Mouse (Mus musculus): ENCODE measurements around the gene Id1. TPM values are rescaled to one million over a fixed set of nuclear protein-coding genes. Genes with fewer than 3 reads are reported as not detected.
A peak's percentile ranks its signal among the peaks of the same experiment; 100 is the strongest.

Id1 gene
- polyA plus RNA-seq, 1 experiment from 2014 or later, result 228 TPM

GRCm38 (mm10) chr2:152741153-152742041 lies 5.3 kb downstream of the Id1 start:
- Histone ChIP-seq H3K9ac (ENCODE audit: low read length) (no peak overlapping the region; the same call in 1 of the 2 replicates), H3K4me3 (ENCODE audit: low read depth, low read length) (no peak overlapping the region), H3K27me3 (ENCODE audit: control insufficient read depth, insufficient read depth, low read length) (no peaks in the 10 kb centered on the region), H3K4me1 (replicated peaks; ENCODE audit: control insufficient read depth, insufficient read depth) (no peaks in the 10 kb centered on the region), H3K9me3 (ENCODE audit: control insufficient read depth, low read length) (no peaks in the 10 kb centered on the region), H3K36me3 (ENCODE audit: control insufficient read depth, insufficient read depth, low read length) (no peaks in the 10 kb centered on the region), H3K4me2 (replicated peaks; ENCODE audit: low read depth) (0 out of 2 replicates have a peak overlapping the region, but pooled peaks have one; percentile 12), H3K27ac (replicated peaks) (peak overlapping the region; percentile 95)
- ATAC-seq (ENCODE audit: low FRiP score, low TSS enrichment) (peak; percentile 73), DNase-seq (ENCODE audit: low spot score) (peak; percentile 90)
- WGBS, result 19% methylated on average over 14 of the region's 14 CpGs
- peak; percentile 24; the same call in 1 of the 2 replicates for TF ChIP-seq CTCF (IDR thresholded peaks at IDR 0.05; ENCODE audit: low read depth)
- peak; percentile 93 for TF ChIP-seq EP300 (optimal IDR thresholded peaks at IDR 0.05)

- no peak overlapping the region for H3K4me3 ChIP-seq (ENCODE audit: low read depth, low read length)
- no peaks in the 10 kb centered on the region for H3K9me3 ChIP-seq (ENCODE audit: control insufficient read depth, low read length)
- no peak for TF ChIP-seq EP300 (optimal IDR thresholded peaks at IDR 0.05)
- TF ChIP-seq CTCF (IDR thresholded peaks at IDR 0.05; ENCODE audit: low read depth), result peak; percentile 91
- H3K27ac ChIP-seq (replicated peaks), result peak overlapping the region; percentile 95
- 28% methylated on average over 10 of the region's 10 CpGs for WGBS
- ATAC-seq (ENCODE audit: low FRiP score, low TSS enrichment), result peak; percentile 40
- H3K4me2 ChIP-seq (replicated peaks; ENCODE audit: low read depth), result no peak overlapping the region
- H3K4me1 ChIP-seq (replicated peaks; ENCODE audit: control insufficient read depth, insufficient read depth), result no peaks in the 10 kb centered on the region
- no peaks in the 10 kb centered on the region for H3K36me3 ChIP-seq (ENCODE audit: control insufficient read depth, insufficient read depth, low read length)
- no peak overlapping the region; the same call in 1 of the 2 replicates for H3K9ac ChIP-seq (ENCODE audit: low read length)
- H3K27me3 ChIP-seq (ENCODE audit: control insufficient read depth, insufficient read depth, low read length), result no peaks in the 10 kb centered on the region
- DNase-seq (ENCODE audit: low spot score), result peak; percentile 91
These were observed 6.4 kb downstream of the Id1 start for GRCm38 (mm10) chr2:152742435-152742834.

GRCm38 (mm10) chr2:152753944-152754711 lies 18.1 kb downstream of the Id1 start, which contains the start of gene Cox4i2:
Cox4i2 (plus strand) TSS chr2:152754173.
- H3K27me3 ChIP-seq (ENCODE audit: control insufficient read depth, insufficient read depth, low read length), result no peaks in the 10 kb centered on the region
- DNase-seq (ENCODE audit: low spot score) (no peak), ATAC-seq (ENCODE audit: low FRiP score, low TSS enrichment) (peak; percentile 27)
- H3K36me3 ChIP-seq (ENCODE audit: control insufficient read depth, insufficient read depth, low read length), result no peaks in the 10 kb centered on the region
- WGBS, result 7% methylated on average over 30 of the region's 30 CpGs
- no peak for TF ChIP-seq EP300 (optimal IDR thresholded peaks at IDR 0.05)
- no peak for TF ChIP-seq CTCF (IDR thresholded peaks at IDR 0.05; ENCODE audit: low read depth)
- H3K4me3 ChIP-seq (ENCODE audit: low read depth, low read length), result peak within 1 kb of the TSS; percentile 27
- no peaks in the 10 kb centered on the region for H3K4me1 ChIP-seq (replicated peaks; ENCODE audit: control insufficient read depth, insufficient read depth)
- H3K4me2 ChIP-seq (replicated peaks; ENCODE audit: low read depth), result peak within 1 kb of the TSS; percentile 49
- H3K27ac ChIP-seq (replicated peaks), result no peak within 1 kb of the TSS
- peak within 1 kb of the TSS; percentile 53 for H3K9ac ChIP-seq (ENCODE audit: low read length)
- no peaks in the 10 kb centered on the region for H3K9me3 ChIP-seq (ENCODE audit: control insufficient read depth, low read length)

GRCm38 (mm10) chr2:152756474-152757393 lies 20.7 kb downstream of the Id1 start:
- no peaks in the 10 kb centered on the region for H3K36me3 ChIP-seq (ENCODE audit: control insufficient read depth, insufficient read depth, low read length)
- no peaks in the 10 kb centered on the region for H3K4me1 ChIP-seq (replicated peaks; ENCODE audit: control insufficient read depth, insufficient read depth)
- TF ChIP-seq EP300 (optimal IDR thresholded peaks at IDR 0.05), result no peak
- no peak for TF ChIP-seq CTCF (IDR thresholded peaks at IDR 0.05; ENCODE audit: low read depth)
- no peak overlapping the region for H3K4me3 ChIP-seq (ENCODE audit: low read depth, low read length)
- 76% methylated on average over 17 of the region's 17 CpGs for WGBS
- no peak overlapping the region for H3K4me2 ChIP-seq (replicated peaks; ENCODE audit: low read depth)
- no peak for DNase-seq (ENCODE audit: low spot score)
- no peak overlapping the region for H3K9ac ChIP-seq (ENCODE audit: low read length)
- H3K9me3 ChIP-seq (ENCODE audit: control insufficient read depth, low read length), result no peaks in the 10 kb centered on the region
- no peak overlapping the region for H3K27ac ChIP-seq (replicated peaks)
- no peaks in the 10 kb centered on the region for H3K27me3 ChIP-seq (ENCODE audit: control insufficient read depth, insufficient read depth, low read length)
- ATAC-seq (ENCODE audit: low FRiP score, low TSS enrichment), result peak; percentile 18

GRCm38 (mm10) chr2:152757478-152757877 lies 21.4 kb downstream of the Id1 start:
- Histone ChIP-seq H3K27ac (replicated peaks) (no peak overlapping the region), H3K4me2 (replicated peaks; ENCODE audit: low read depth) (no peak overlapping the region), H3K4me1 (replicated peaks; ENCODE audit: control insufficient read depth, insufficient read depth) (no peaks in the 10 kb centered on the region), H3K4me3 (ENCODE audit: low read depth, low read length) (no peak overlapping the region), H3K27me3 (ENCODE audit: control insufficient read depth, insufficient read depth, low read length) (no peaks in the 10 kb centered on the region), H3K9ac (ENCODE audit: low read length) (no peak overlapping the region), H3K36me3 (ENCODE audit: control insufficient read depth, insufficient read depth, low read length) (no peaks in the 10 kb centered on the region), H3K9me3 (ENCODE audit: control insufficient read depth, low read length) (no peaks in the 10 kb centered on the region)
- TF ChIP-seq CTCF (IDR thresholded peaks at IDR 0.05; ENCODE audit: low read depth), result no peak
- no peak for TF ChIP-seq EP300 (optimal IDR thresholded peaks at IDR 0.05)
- ATAC-seq (ENCODE audit: low FRiP score, low TSS enrichment), result no peak
- no peak for DNase-seq (ENCODE audit: low spot score)
- 59% methylated on average over 2 of the region's 2 CpGs for WGBS
